Mouse (Mus musculus) E14TG2a.4 (cell line): ENCODE data around the gene Prr5.
"Not testable (repeated sequence)": the region's sequence is repeated elsewhere in the genome, so short reads cannot be mapped to it uniquely, and the experiment has no call there.

ENCODE experiments used
- H3K27me3 ChIP-seq: 2 replicates; pipeline ENCODE4 v1.6.1; 2014; ENCODE audit warnings: low read length, control low read depth; ENCODE audit not compliant: insufficient read depth
- H3K36me3 ChIP-seq: 2 replicates; pipeline ENCODE4 v1.6.1; 2014; ENCODE audit warnings: low read length, control low read depth; ENCODE audit not compliant: insufficient read depth
- H3K4me1 ChIP-seq: replicated peaks from 2 replicates; pipeline ENCODE4 v1.6.1; 2014; ENCODE audit warnings: low read depth, low read length, control low read depth
- H3K4me3 ChIP-seq: replicated peaks from 2 replicates; pipeline ENCODE4 v1.5.1; 2014; ENCODE audit warnings: mild to moderate bottlenecking, low read length
- H3K9me3 ChIP-seq: 2 replicates; pipeline ENCODE4 v1.6.1; 2014; ENCODE audit warnings: low read length, control low read depth
- CTCF ChIP-seq: conservative IDR thresholded peaks from 2 replicates; pipeline ENCODE4 v1.5.1; 2014; ENCODE audit warnings: low read length
- NANOG ChIP-seq: IDR thresholded peaks from 2 replicates; pipeline ENCODE4 v1.6.1; 2014; ENCODE audit warnings: borderline replicate concordance, low read length, mixed read lengths
- POU5F1 ChIP-seq: IDR thresholded peaks from 2 replicates; pipeline ENCODE4 v1.6.1; 2014; ENCODE audit warnings: low read length, borderline replicate concordance

Prr5 gene

DNA sequence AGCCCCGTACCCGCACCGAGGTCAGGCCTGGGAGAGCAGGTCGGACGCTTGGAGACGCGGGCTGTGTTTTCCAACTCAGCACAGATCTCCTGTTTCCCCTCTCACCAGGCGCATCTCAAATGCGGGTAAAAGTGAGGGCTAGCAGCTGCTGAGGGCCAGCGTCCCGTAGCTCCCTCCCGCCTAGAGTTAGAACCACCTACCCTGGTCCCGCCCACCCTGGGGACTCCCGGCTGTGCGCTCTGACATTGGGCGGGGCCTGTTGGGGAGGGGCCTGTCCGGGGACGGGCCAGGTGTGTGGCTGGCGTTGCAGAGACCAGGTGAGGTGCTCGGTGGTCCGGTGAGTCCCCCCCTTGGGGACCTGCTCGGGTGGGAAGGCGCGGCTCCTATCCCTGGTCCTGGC is 50.4 kb downstream of the Prr5 start, which contains the start of gene Arhgap8:
Gene Arhgap8, plus strand, starts transcription at position 262 of the 400 bp plus-strand sequence.
- Histone ChIP-seq H3K4me1 (peaks cover 80% of the 10 kb centered on the region), H3K9me3 (no peaks in the 10 kb centered on the region), H3K4me3 (peak within 1 kb of the TSS; percentile 79), H3K36me3 (no peaks in the 10 kb centered on the region), H3K27me3 (peaks cover 19% of the 10 kb centered on the region)
- TF ChIP-seq NANOG = no peak
- TF ChIP-seq POU5F1 = no peak
- TF ChIP-seq CTCF = no peak

DNA sequence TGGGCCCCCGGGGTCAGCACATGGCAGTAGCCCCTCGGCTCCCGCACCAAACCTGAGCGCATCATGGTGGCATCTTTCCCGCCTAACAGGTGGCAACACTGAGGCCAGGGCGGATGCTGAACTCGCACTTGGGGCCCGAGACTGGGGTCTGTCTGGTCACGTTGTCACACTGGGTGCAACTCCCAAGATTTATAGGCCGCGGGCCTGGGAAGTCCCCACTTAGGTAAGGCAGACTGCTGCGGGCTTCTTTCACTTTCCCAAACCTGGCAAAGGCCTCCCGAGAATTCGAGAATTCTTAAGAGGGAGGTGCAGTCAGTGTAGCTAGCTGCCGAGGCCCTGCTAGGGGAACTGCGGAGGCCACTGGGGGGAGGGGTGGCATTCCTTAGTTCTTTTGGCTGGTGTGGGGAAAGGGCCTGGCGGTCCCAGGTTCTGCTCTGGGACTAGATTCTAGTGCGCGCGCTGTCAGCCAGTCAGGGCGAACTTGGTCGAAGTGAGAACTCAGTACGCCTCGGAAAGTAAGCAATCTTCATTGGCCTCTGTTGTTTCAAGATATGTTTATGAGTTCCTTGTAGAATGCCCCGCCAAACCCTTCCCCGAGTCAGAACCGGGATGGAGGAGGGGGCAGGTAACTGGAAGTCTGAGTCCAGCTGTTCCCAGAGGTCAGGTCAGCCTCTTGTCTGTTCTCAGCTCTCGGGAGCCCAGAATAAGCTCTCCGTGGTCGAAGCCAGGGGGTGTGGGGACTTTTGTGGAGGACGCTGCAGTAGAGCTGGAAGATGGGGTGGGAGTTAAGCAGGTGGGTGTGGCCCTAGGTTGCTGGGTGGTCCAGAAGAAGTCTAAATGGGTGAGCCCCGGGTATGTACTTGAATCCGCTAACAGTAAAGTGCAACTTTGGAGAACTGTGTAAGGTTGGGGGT is 51.1 kb downstream of the Prr5 start:
- H3K27me3 ChIP-seq = peaks cover 19% of the 10 kb centered on the region
- H3K4me3 ChIP-seq = peak overlapping the region; percentile 79
- no peak for TF ChIP-seq POU5F1
- TF ChIP-seq CTCF = no peak
- TF ChIP-seq NANOG = no peak
- H3K36me3 ChIP-seq = no peaks in the 10 kb centered on the region
- peaks cover 79% of the 10 kb centered on the region for H3K4me1 ChIP-seq
- no peaks in the 10 kb centered on the region for H3K9me3 ChIP-seq

DNA sequence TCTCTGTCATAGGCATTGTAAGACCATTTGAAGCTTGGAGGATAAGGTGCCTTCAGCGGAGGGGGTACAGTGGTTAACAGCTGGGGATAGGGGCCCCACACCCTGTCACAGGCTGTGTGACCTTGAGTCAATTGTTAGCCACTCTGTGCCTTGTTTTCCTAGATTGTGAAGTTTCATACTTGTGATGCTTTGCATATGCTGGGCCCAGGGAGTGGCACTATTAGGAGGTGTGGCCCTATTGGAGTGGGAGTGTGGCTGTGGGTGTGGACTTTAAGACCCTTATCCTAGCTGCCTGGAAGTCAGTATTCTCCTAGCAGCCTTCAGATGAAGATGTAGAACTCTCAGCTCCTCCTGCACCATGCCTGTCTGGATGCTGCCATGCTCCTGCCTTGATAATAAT is 54.2 kb downstream of the Prr5 start:
- H3K9me3 ChIP-seq = not testable (repeated sequence)

DNA sequence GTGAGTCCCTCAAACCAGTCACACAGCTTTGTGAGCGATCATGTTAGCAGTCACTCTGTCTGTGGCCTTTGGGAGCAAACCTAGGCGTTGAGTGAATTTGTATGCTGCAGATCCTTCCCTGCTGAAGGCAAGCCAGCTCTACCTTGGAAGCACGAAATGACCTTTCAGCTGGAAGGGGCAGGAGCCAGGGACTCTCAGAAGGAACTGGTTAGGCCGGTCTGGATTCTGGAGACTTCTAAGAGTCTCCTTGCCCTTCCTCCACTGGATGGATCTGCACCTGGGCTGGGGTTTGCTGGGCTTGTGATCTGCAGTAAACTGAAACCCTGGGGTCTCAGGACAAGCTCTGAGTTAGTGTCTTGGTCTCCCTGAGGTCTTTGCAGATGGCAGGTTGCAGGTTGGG is 54.8 kb downstream of the Prr5 start:
- Histone ChIP-seq H3K4me1 (peaks cover 93% of the 10 kb centered on the region), H3K9me3 (no peaks in the 10 kb centered on the region), H3K27me3 (peaks cover 5% of the 10 kb centered on the region), H3K36me3 (no peaks in the 10 kb centered on the region), H3K4me3 (no peak overlapping the region; the same call in 1 of the 2 replicates)
- no peak for TF ChIP-seq NANOG
- TF ChIP-seq POU5F1 = no peak
- no peak for TF ChIP-seq CTCF

More for the DNA sequence above, 54.2 kb downstream of the Prr5 start:
- Histone ChIP-seq H3K4me1 (peaks cover 93% of the 10 kb centered on the region), H3K27me3 (peaks cover 11% of the 10 kb centered on the region), H3K4me3 (peak overlapping the region; percentile 30)
- not testable (repeated sequence) for H3K36me3 ChIP-seq

DNA sequence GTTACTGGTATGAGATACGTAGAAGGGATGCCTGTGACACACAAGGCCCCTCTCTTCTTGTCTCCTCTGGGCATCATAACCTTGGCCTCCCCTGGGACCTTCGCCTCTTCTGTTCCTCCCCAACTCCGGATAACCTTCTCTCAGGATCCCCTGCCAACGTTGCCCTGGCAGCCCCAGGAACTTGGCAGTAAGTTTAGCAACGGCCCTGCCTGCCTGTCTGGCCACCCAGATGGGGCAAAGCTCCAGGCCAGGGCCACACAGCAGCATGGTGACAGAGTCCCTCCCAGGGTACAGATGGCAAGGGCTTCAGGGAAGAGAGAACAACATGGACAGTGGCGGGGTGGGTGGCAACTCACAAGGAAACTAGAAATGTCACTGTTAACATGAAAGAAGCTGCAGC is 60.3 kb downstream of the Prr5 start:
- Histone ChIP-seq H3K9me3 (no peaks in the 10 kb centered on the region), H3K4me1 (peaks cover 77% of the 10 kb centered on the region), H3K36me3 (peaks cover 18% of the 10 kb centered on the region), H3K4me3 (no peak overlapping the region), H3K27me3 (no peaks in the 10 kb centered on the region)
- TF ChIP-seq CTCF = no peak

DNA sequence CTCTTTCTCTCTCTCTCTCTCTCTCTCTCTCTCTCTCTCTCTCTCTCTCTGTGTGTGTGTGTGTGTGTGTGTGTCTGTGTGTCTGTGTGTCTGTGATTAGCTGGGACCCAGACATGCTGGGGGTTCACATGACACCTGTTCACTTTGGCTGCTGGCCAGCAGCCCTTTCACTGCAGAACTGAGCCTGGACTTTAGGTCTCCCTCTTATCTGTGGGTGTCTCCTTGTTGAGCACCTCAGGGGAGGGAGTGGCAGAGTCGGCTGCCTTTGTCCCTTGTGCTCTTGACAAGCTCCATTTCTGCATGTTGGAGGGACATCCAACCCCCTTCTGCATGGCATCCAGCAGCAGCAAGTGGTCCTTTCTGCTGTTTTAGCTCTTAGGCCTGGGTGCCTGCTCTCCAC is 61.5 kb downstream of the Prr5 start:
- no peaks in the 10 kb centered on the region for H3K27me3 ChIP-seq
- TF ChIP-seq CTCF (no peak), NANOG (no peak), POU5F1 (no peak)
- no peak overlapping the region for H3K4me3 ChIP-seq
- H3K9me3 ChIP-seq = no peaks in the 10 kb centered on the region
- H3K36me3 ChIP-seq = peaks cover 21% of the 10 kb centered on the region
- peaks cover 69% of the 10 kb centered on the region for H3K4me1 ChIP-seq

DNA sequence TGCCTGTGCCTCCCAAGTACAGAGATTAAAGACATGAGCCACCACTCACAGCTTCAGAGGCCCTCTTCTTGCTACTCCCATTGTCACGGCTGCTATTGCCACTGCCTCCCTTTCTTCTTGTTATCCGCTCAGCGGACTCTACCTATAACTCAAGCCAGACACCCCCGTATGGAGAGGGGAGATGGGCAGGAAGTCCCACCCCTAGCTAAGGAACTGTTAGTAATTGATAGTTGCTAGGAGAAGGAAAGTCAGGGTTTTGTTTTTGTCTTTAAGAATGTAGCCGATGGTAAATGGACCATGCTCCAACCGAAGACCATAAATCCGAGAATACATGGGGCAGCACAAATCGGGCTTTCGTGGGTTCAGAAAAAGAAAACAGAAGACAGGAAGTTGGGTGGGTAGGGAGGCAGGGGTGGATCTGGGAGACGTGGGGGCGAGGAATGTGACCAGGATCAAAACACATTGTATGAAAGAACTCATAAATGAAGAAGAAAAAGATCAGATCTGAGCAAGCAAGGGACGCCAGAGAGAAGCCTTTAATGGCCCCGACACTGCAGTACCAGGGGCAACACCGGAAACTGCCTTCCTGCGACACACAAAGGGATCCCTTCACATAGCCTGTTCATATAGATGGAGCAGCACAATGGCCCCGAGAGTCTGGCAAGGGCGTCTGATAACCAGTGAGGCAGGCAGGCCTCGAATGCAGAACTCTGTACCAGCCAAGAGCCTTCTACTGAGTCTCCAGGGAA is 62.4 kb downstream of the Prr5 start:
- H3K4me3 ChIP-seq = peak overlapping the region; percentile 39; the same call in 1 of the 2 replicates

DNA sequence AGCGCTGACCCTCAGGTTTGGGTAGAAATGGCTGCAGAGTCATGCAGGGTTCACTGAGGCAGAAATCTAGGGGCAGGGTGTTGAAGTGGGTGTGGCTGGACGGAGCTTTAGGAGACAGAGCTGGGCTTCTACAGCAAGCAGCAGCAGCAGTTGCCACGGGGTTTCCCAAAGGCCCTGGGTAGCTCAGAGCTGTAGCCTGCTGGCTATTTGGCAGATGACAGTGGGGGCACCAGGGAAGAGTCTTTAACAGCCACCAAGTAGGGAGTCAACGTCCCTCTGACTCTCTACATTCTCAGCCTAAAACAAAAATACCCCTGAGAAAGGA is 63.0 kb downstream of the Prr5 start:
- Histone ChIP-seq H3K4me1 (peaks cover 70% of the 10 kb centered on the region), H3K4me3 (peak overlapping the region; percentile 39; the same call in 1 of the 2 replicates), H3K36me3 (peaks cover 21% of the 10 kb centered on the region), H3K9me3 (no peaks in the 10 kb centered on the region), H3K27me3 (no peaks in the 10 kb centered on the region)
- TF ChIP-seq CTCF (no peak), NANOG (no peak), POU5F1 (no peak)

More for the DNA sequence above, 62.4 kb downstream of the Prr5 start:
- H3K4me1 ChIP-seq = peaks cover 70% of the 10 kb centered on the region
- TF ChIP-seq POU5F1 = no peak
- TF ChIP-seq NANOG = no peak
- no peak for TF ChIP-seq CTCF
- no peaks in the 10 kb centered on the region for H3K9me3 ChIP-seq
- H3K27me3 ChIP-seq = no peaks in the 10 kb centered on the region
- H3K36me3 ChIP-seq = peaks cover 21% of the 10 kb centered on the region
